Mouse (Mus musculus) C2C12 (cell line): ENCODE measurements around the gene Idh1.

ENCODE experiments used
- CTCF ChIP-seq: IDR thresholded peaks from one replicate; pipeline ENCODE4 v1.5.1; 2011; ENCODE audit not compliant: control insufficient read depth, insufficient read depth, insufficient read length
- FOSL1 ChIP-seq: IDR thresholded peaks from one replicate; pipeline ENCODE4 v1.8.0; 2011; ENCODE audit warnings: mild to moderate bottlenecking, low read length; ENCODE audit not compliant: poor library complexity, insufficient read depth, severe bottlenecking
- MAX ChIP-seq: IDR thresholded peaks from one replicate; pipeline ENCODE4 v1.6.1; 2011; ENCODE audit warnings: mild to moderate bottlenecking, control low read depth
- MYOD1 ChIP-seq: IDR thresholded peaks from one replicate; pipeline ENCODE4 v1.6.1; 2011; ENCODE audit warnings: low read depth; ENCODE audit not compliant: control insufficient read depth, insufficient read length
- MYOG ChIP-seq: IDR thresholded peaks from one replicate; pipeline ENCODE4 v1.6.1; 2011; ENCODE audit not compliant: control insufficient read depth, insufficient read length; ENCODE audit errors: extremely low read depth
- USF1 ChIP-seq: IDR thresholded peaks from one replicate; pipeline ENCODE4 v1.6.1; 2011; ENCODE audit warnings: low read depth, mild to moderate bottlenecking, control low read depth, moderate library complexity

GRCm38 (mm10) chr1:65129634-65130180 is 56.6 kb downstream of the Idh1 start:
- no peak for TF ChIP-seq CTCF
- no peak for TF ChIP-seq MYOG
- TF ChIP-seq FOSL1 = no peak
- TF ChIP-seq USF1 = no peak
- no peak for TF ChIP-seq MAX
- no peak for TF ChIP-seq MYOD1
